Mouse (Mus musculus): ENCODE results near the gene Erc2. TPM values are rescaled to one million over a fixed set of nuclear protein-coding genes. Genes with fewer than 3 reads are reported as not detected.

Erc2 gene
- polyA plus RNA-seq, 1 experiment from 2014 or later, result 5.7 TPM

DNA sequence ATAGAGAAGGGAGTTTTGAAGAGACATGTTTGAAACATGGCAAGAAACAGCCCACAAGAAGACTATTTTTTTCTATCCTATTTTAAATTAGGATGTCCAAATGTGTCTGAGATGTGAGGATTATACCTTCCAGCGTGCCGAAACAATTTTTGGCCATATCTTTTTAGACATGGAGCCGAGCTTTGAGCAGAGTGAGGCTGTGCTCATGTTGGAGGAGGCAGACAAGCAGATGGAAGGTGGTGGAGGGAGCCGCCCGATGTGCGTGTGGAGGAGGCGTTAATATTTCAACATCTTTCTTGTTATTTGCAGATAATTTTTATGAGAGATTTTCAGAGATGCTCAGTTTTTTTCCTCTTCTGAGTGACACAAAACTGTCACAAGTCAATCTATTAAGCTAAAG is 50.5 kb downstream of the Erc2 start:
- no peak overlapping the region for H3K27ac ChIP-seq (replicated peaks; ENCODE audit: low read depth, low read length)
- no peak overlapping the region for H3K4me3 ChIP-seq (ENCODE audit: low read depth, low read length)
- H3K9me3 ChIP-seq (ENCODE audit: control insufficient read depth, low read length), result no peaks in the 10 kb centered on the region
- no peaks in the 10 kb centered on the region for H3K36me3 ChIP-seq (ENCODE audit: control insufficient read depth, insufficient read depth, low read length)
- no peaks in the 10 kb centered on the region for H3K27me3 ChIP-seq (ENCODE audit: control insufficient read depth, insufficient read depth, low read length)
- H3K9ac ChIP-seq (ENCODE audit: low read length), result no peak overlapping the region
- DNase-seq (ENCODE audit: low spot score), result no peak
- H3K4me2 ChIP-seq (ENCODE audit: low read depth, severe bottlenecking), result no peak overlapping the region
- 94% methylated on average over 7 of the region's 7 CpGs for WGBS
- peaks cover 3% of the 10 kb centered on the region; the same call in 1 of the 2 replicates for H3K4me1 ChIP-seq (ENCODE audit: control insufficient read depth, insufficient read depth, low read length)
- no peak for ATAC-seq (ENCODE audit: insufficient number of reproducible peaks, low FRiP score, low TSS enrichment, low read depth)

GRCm38 (mm10) chr14:27674096-27674495 is 51.9 kb downstream of the Erc2 start:
- H3K9ac ChIP-seq (ENCODE audit: low read length), result no peak overlapping the region
- no peak overlapping the region for H3K4me2 ChIP-seq (ENCODE audit: low read depth, severe bottlenecking)
- no peak overlapping the region for H3K27ac ChIP-seq (replicated peaks; ENCODE audit: low read depth, low read length)
- ATAC-seq (ENCODE audit: insufficient number of reproducible peaks, low FRiP score, low TSS enrichment, low read depth) (no peak), DNase-seq (ENCODE audit: low spot score) (no peak)
- H3K9me3 ChIP-seq (ENCODE audit: control insufficient read depth, low read length), result no peaks in the 10 kb centered on the region
- no peaks in the 10 kb centered on the region for H3K36me3 ChIP-seq (ENCODE audit: control insufficient read depth, insufficient read depth, low read length)
- WGBS, result 74% methylated on average over 4 of the region's 4 CpGs
- no peaks in the 10 kb centered on the region for H3K4me1 ChIP-seq (ENCODE audit: control insufficient read depth, insufficient read depth, low read length)
- no peak overlapping the region for H3K4me3 ChIP-seq (ENCODE audit: low read depth, low read length)
- H3K27me3 ChIP-seq (ENCODE audit: control insufficient read depth, insufficient read depth, low read length), result no peaks in the 10 kb centered on the region

GRCm38 (mm10) chr14:27674561-27674960 is 52.3 kb downstream of the Erc2 start:
- DNase-seq (ENCODE audit: low spot score) (no peak), ATAC-seq (ENCODE audit: insufficient number of reproducible peaks, low FRiP score, low TSS enrichment, low read depth) (no peak)
- H3K27ac ChIP-seq (replicated peaks; ENCODE audit: low read depth, low read length), result no peak overlapping the region
- H3K4me2 ChIP-seq (ENCODE audit: low read depth, severe bottlenecking), result no peak overlapping the region
- 87% methylated on average over 10 of the region's 10 CpGs for WGBS
- no peak overlapping the region for H3K4me3 ChIP-seq (ENCODE audit: low read depth, low read length)
- no peaks in the 10 kb centered on the region for H3K9me3 ChIP-seq (ENCODE audit: control insufficient read depth, low read length)
- no peaks in the 10 kb centered on the region for H3K4me1 ChIP-seq (ENCODE audit: control insufficient read depth, insufficient read depth, low read length)
- no peaks in the 10 kb centered on the region for H3K27me3 ChIP-seq (ENCODE audit: control insufficient read depth, insufficient read depth, low read length)
- H3K9ac ChIP-seq (ENCODE audit: low read length), result no peak overlapping the region
- no peaks in the 10 kb centered on the region for H3K36me3 ChIP-seq (ENCODE audit: control insufficient read depth, insufficient read depth, low read length)

DNA sequence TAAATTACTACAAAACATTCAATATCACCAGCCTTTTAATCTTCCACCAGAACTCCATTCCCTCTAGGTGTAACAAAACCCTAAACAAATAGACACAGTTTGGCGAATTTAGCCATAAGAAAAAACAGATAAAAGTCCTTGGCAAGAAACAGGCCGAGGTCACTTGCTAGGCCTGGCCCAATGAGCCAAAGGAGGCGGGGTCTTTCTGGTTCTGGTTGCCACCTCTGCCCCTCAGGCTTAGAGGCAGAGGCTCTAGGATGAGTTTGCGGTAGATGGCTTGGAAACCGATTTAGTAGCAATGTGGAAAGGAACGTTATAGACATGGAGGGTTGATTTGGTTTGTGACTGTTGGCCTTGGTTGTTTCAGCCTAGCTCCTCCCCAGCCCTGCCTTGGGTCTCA is 52.8 kb downstream of the Erc2 start:
- no peak overlapping the region for H3K4me3 ChIP-seq (ENCODE audit: low read depth, low read length)
- no peak overlapping the region for H3K4me2 ChIP-seq (ENCODE audit: low read depth, severe bottlenecking)
- H3K9me3 ChIP-seq (ENCODE audit: control insufficient read depth, low read length), result no peaks in the 10 kb centered on the region
- H3K9ac ChIP-seq (ENCODE audit: low read length), result no peak overlapping the region
- no peaks in the 10 kb centered on the region for H3K36me3 ChIP-seq (ENCODE audit: control insufficient read depth, insufficient read depth, low read length)
- H3K27ac ChIP-seq (replicated peaks; ENCODE audit: low read depth, low read length), result no peak overlapping the region
- no peaks in the 10 kb centered on the region for H3K4me1 ChIP-seq (ENCODE audit: control insufficient read depth, insufficient read depth, low read length)
- 91% methylated on average over 6 of the region's 6 CpGs for WGBS
- DNase-seq (ENCODE audit: low spot score) (no peak), ATAC-seq (ENCODE audit: insufficient number of reproducible peaks, low FRiP score, low TSS enrichment, low read depth) (no peak)
- H3K27me3 ChIP-seq (ENCODE audit: control insufficient read depth, insufficient read depth, low read length), result no peaks in the 10 kb centered on the region

DNA sequence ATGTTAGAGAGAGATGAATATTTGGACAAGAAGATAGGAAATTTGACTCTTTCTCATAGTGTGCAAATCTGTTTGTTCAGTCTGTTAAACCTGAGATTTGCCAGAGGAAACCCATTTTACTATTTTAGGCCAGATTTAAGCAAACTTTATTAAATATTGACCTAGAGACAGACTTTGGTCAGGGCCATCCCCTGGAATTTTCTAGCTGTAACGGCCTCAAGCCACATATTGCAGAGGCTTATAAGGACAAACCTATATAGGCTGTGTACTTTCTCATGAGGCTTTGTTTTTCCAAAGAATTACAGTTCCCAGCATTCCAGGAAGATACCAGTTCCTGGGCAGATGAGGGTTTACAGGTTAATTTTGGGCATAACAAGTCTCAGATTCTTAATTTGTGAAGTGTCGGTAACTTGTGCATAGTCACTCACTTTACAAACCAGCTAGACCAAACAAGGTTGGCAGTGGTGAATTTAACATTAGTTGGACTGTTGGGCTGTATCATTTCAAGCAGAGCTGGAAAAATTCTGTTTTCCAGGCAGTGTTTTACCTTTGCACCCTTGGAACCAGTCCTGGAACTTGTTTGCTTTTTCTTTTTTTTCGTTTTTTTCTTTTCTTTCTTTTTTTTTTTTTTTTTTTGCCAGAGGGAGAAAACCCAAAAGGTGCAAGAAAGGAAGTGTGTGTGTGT is 60.3 kb downstream of the Erc2 start:
- no peak overlapping the region for H3K9ac ChIP-seq (ENCODE audit: low read length)
- H3K4me1 ChIP-seq (ENCODE audit: control insufficient read depth, insufficient read depth, low read length), result no peaks in the 10 kb centered on the region
- no peaks in the 10 kb centered on the region for H3K27me3 ChIP-seq (ENCODE audit: control insufficient read depth, insufficient read depth, low read length)
- H3K4me2 ChIP-seq (ENCODE audit: low read depth, severe bottlenecking), result no peak overlapping the region
- no peaks in the 10 kb centered on the region for H3K9me3 ChIP-seq (ENCODE audit: control insufficient read depth, low read length)
- DNase-seq (ENCODE audit: low spot score), result no peak
- no peak for ATAC-seq (ENCODE audit: insufficient number of reproducible peaks, low FRiP score, low TSS enrichment, low read depth)
- H3K27ac ChIP-seq (replicated peaks; ENCODE audit: low read depth, low read length), result no peak overlapping the region
- H3K4me3 ChIP-seq (ENCODE audit: low read depth, low read length), result no peak overlapping the region
- 82% methylated on average over 3 of the region's 3 CpGs for WGBS
- no peaks in the 10 kb centered on the region for H3K36me3 ChIP-seq (ENCODE audit: control insufficient read depth, insufficient read depth, low read length)

GRCm38 (mm10) chr14:27695781-27696180 is 73.6 kb downstream of the Erc2 start:
- H3K9ac ChIP-seq (ENCODE audit: low read length), result no peak overlapping the region
- no peaks in the 10 kb centered on the region for H3K36me3 ChIP-seq (ENCODE audit: control insufficient read depth, insufficient read depth, low read length)
- H3K4me3 ChIP-seq (ENCODE audit: low read depth, low read length), result no peak overlapping the region
- ATAC-seq (ENCODE audit: insufficient number of reproducible peaks, low FRiP score, low TSS enrichment, low read depth) (no peak), DNase-seq (ENCODE audit: low spot score) (no peak)
- H3K4me1 ChIP-seq (ENCODE audit: control insufficient read depth, insufficient read depth, low read length), result no peaks in the 10 kb centered on the region
- no peak overlapping the region for H3K27ac ChIP-seq (replicated peaks; ENCODE audit: low read depth, low read length)
- no peaks in the 10 kb centered on the region for H3K9me3 ChIP-seq (ENCODE audit: control insufficient read depth, low read length)
- no peak overlapping the region for H3K4me2 ChIP-seq (ENCODE audit: low read depth, severe bottlenecking)
- WGBS, result 90% methylated on average over 7 of the region's 7 CpGs
- H3K27me3 ChIP-seq (ENCODE audit: control insufficient read depth, insufficient read depth, low read length), result no peaks in the 10 kb centered on the region

GRCm38 (mm10) chr14:27717364-27717763 is 95.1 kb downstream of the Erc2 start:
- Histone ChIP-seq H3K4me1 (ENCODE audit: control insufficient read depth, insufficient read depth, low read length) (no peaks in the 10 kb centered on the region), H3K4me3 (ENCODE audit: low read depth, low read length) (no peak overlapping the region), H3K4me2 (ENCODE audit: low read depth, severe bottlenecking) (no peak overlapping the region), H3K27ac (replicated peaks; ENCODE audit: low read depth, low read length) (no peak overlapping the region), H3K36me3 (ENCODE audit: control insufficient read depth, insufficient read depth, low read length) (no peaks in the 10 kb centered on the region), H3K27me3 (ENCODE audit: control insufficient read depth, insufficient read depth, low read length) (no peaks in the 10 kb centered on the region), H3K9me3 (ENCODE audit: control insufficient read depth, low read length) (no peaks in the 10 kb centered on the region), H3K9ac (ENCODE audit: low read length) (no peak overlapping the region)
- WGBS, result 89% methylated on average over 7 of the region's 7 CpGs
- DNase-seq (ENCODE audit: low spot score) (no peak), ATAC-seq (ENCODE audit: insufficient number of reproducible peaks, low FRiP score, low TSS enrichment, low read depth) (no peak)

DNA sequence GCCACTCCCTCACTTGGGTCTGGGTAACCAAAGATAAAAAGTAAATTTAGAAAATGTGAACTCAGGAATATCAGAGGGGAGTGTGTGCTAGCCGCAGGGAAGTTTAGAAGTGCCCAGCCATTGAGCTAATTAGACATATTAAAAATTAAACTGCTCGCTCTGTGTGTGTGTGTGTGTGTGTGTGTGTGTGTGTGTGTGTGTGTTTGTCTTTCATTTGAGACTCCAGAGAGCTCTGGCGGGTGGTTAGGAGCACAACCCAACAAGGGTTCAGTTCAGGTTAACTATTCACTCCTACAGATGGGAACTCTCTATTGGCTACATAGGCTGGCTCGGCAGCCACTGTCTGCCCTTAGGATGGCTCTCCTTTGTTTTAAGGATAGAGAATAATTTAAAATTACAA is 97.4 kb downstream of the Erc2 start:
- WGBS, result 83% methylated on average over 4 of the region's 4 CpGs
- no peak for DNase-seq (ENCODE audit: low spot score)

GRCm38 (mm10) chr14:27720944-27721343 is 98.7 kb downstream of the Erc2 start:
- WGBS, result 89% methylated on average over 3 of the region's 3 CpGs
- Histone ChIP-seq H3K27ac (replicated peaks; ENCODE audit: low read depth, low read length) (no peak overlapping the region), H3K4me2 (ENCODE audit: low read depth, severe bottlenecking) (no peak overlapping the region), H3K4me1 (ENCODE audit: control insufficient read depth, insufficient read depth, low read length) (no peaks in the 10 kb centered on the region), H3K9me3 (ENCODE audit: control insufficient read depth, low read length) (no peaks in the 10 kb centered on the region), H3K9ac (ENCODE audit: low read length) (no peak overlapping the region), H3K27me3 (ENCODE audit: control insufficient read depth, insufficient read depth, low read length) (no peaks in the 10 kb centered on the region), H3K36me3 (ENCODE audit: control insufficient read depth, insufficient read depth, low read length) (no peaks in the 10 kb centered on the region), H3K4me3 (ENCODE audit: low read depth, low read length) (no peak overlapping the region)
- ATAC-seq (ENCODE audit: insufficient number of reproducible peaks, low FRiP score, low TSS enrichment, low read depth), result no peak
- no peak for DNase-seq (ENCODE audit: low spot score)

More for the DNA sequence above, 97.4 kb downstream of the Erc2 start:
- no peaks in the 10 kb centered on the region for H3K4me1 ChIP-seq (ENCODE audit: control insufficient read depth, insufficient read depth, low read length)
- no peaks in the 10 kb centered on the region for H3K27me3 ChIP-seq (ENCODE audit: control insufficient read depth, insufficient read depth, low read length)
- H3K36me3 ChIP-seq (ENCODE audit: control insufficient read depth, insufficient read depth, low read length), result no peaks in the 10 kb centered on the region
- no peak overlapping the region for H3K9ac ChIP-seq (ENCODE audit: low read length)
- H3K4me3 ChIP-seq (ENCODE audit: low read depth, low read length), result no peak overlapping the region
- no peak for ATAC-seq (ENCODE audit: insufficient number of reproducible peaks, low FRiP score, low TSS enrichment, low read depth)
- no peak overlapping the region for H3K27ac ChIP-seq (replicated peaks; ENCODE audit: low read depth, low read length)
- no peaks in the 10 kb centered on the region for H3K9me3 ChIP-seq (ENCODE audit: control insufficient read depth, low read length)
- no peak overlapping the region for H3K4me2 ChIP-seq (ENCODE audit: low read depth, severe bottlenecking)
